Comparison of ENCODE assay signal across 8 mouse cellular contexts in the genomic region with DNA sequence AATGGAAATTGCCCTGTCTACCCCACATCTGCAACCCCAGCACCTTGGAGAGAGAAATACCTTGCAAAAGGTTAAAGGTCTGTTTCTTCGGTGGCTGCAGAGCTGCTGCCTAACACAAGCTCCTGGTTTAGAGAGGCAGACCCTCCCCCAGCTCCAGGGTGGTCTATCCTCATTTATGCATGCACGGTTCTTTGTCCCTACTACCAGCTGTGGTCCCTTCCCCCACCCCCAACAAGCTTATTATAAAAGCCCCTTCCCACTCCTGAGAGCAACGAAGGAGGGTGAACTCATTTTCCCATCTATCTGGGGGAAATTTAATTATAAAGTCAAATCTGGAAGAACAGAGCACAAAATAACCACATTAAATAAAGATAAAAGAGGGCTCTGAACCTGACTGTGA. TPM values are rescaled to one million over a fixed set of nuclear protein-coding genes. Genes with fewer than 3 reads are reported as not detected.
DNase-seq lines count a peak whose midpoint lies in the region; ATAC-seq lines count a peak whose summit lies in the region.

TSS of gene Pxylp1 (minus strand) at position 124 of the 400 bp plus-strand sequence.

- H3K27me3 ChIP-seq in kidney, embryonic 14.5 days (ENCODE audit: control insufficient read depth, insufficient read depth, low read length): peaks cover 13% of the 10 kb centered on the region; the same call in 1 of the 2 replicates
- peaks cover 2% of the 10 kb centered on the region; the same call in 1 of the 2 replicates for H3K27me3 ChIP-seq in forebrain, embryonic 11.5 days (ENCODE audit: control insufficient read depth, insufficient read depth, low read length)
- H3K27me3 ChIP-seq in hindbrain, embryonic 13.5 days: no peaks in the 10 kb centered on the region

- H3K4me3 ChIP-seq in kidney, embryonic 14.5 days (ENCODE audit: low read length): no peak within 1 kb of the TSS
- H3K4me3 ChIP-seq in forebrain, embryonic 11.5 days (ENCODE audit: low read depth, low read length): no peak within 1 kb of the TSS
- H3K4me3 ChIP-seq in hindbrain, embryonic 13.5 days: no peak within 1 kb of the TSS

- H3K9ac ChIP-seq in kidney, embryonic 14.5 days (ENCODE audit: low read depth, low read length): no peak within 1 kb of the TSS
- H3K9ac ChIP-seq in forebrain, embryonic 11.5 days (ENCODE audit: low read length): no peak within 1 kb of the TSS; the same call in 1 of the 2 replicates
- H3K9ac ChIP-seq in hindbrain, embryonic 13.5 days: peak within 1 kb of the TSS; percentile 24; the same call in 1 of the 2 replicates

- 16% methylated on average over 3 of the region's 3 CpGs for WGBS in kidney, embryonic 14.5 days
- WGBS in forebrain, embryonic 11.5 days: 2% methylated on average over 3 of the region's 3 CpGs
- WGBS in hindbrain, embryonic 13.5 days: 3% methylated on average over 3 of the region's 3 CpGs

- no peaks in the 10 kb centered on the region; the same call in none of the 2 replicates for H3K9me3 ChIP-seq in kidney, embryonic 14.5 days (ENCODE audit: control insufficient read depth, low read length)
- H3K9me3 ChIP-seq in forebrain, embryonic 11.5 days (ENCODE audit: control insufficient read depth, low read length): no peaks in the 10 kb centered on the region; the same call in 1 of the 2 replicates
- H3K9me3 ChIP-seq in hindbrain, embryonic 13.5 days: no peaks in the 10 kb centered on the region

- H3K27ac ChIP-seq in kidney, embryonic 14.5 days (ENCODE audit: low read depth, low read length): no peak within 1 kb of the TSS
- 0 out of 2 replicates have a peak within 1 kb of the TSS, but pooled peaks have one; percentile 12 for H3K27ac ChIP-seq in forebrain, embryonic 11.5 days (ENCODE audit: low read depth, low read length)
- peak within 1 kb of the TSS; percentile 87 for H3K27ac ChIP-seq in hindbrain, embryonic 13.5 days

- no peak within 1 kb of the TSS for H3K4me2 ChIP-seq in kidney, embryonic 14.5 days (replicated peaks; ENCODE audit: low read depth, low read length)
- no peak within 1 kb of the TSS for H3K4me2 ChIP-seq in forebrain, embryonic 11.5 days (ENCODE audit: low read depth, low read length, severe bottlenecking)
- peak within 1 kb of the TSS; percentile 18 for H3K4me2 ChIP-seq in hindbrain, embryonic 13.5 days

- peaks cover 10% of the 10 kb centered on the region; the same call in 1 of the 2 replicates for H3K4me1 ChIP-seq in kidney, embryonic 14.5 days (ENCODE audit: control insufficient read depth, insufficient read depth, low read length)
- peaks cover 17% of the 10 kb centered on the region; the same call in 1 of the 2 replicates for H3K4me1 ChIP-seq in forebrain, embryonic 11.5 days (replicated peaks; ENCODE audit: control insufficient read depth, insufficient read depth, low read length)
- H3K4me1 ChIP-seq in hindbrain, embryonic 13.5 days (replicated peaks): peaks cover 56% of the 10 kb centered on the region

- no peaks in the 10 kb centered on the region for H3K36me3 ChIP-seq in kidney, embryonic 14.5 days (ENCODE audit: control insufficient read depth, insufficient read depth, low read length)
- H3K36me3 ChIP-seq in forebrain, embryonic 11.5 days (ENCODE audit: control insufficient read depth, insufficient read depth, low read length): no peaks in the 10 kb centered on the region
- H3K36me3 ChIP-seq in hindbrain, embryonic 13.5 days: no peaks in the 10 kb centered on the region

- no peak for ATAC-seq in kidney, embryonic 14.5 days (ENCODE audit: low FRiP score, low TSS enrichment)
- peak; percentile 47 for ATAC-seq in forebrain, embryonic 11.5 days (replicated peaks; ENCODE audit: low FRiP score)
- no peak for ATAC-seq in hindbrain, embryonic 13.5 days (ENCODE audit: low FRiP score)
- ATAC-seq in megakaryocyte progenitor cell, adult 5-6 weeks (replicated peaks; ENCODE audit: poor library complexity): no peak

- DNase-seq in kidney, adult 8-10 months: no peak
- peak; percentile 75 for DNase-seq in forebrain, embryonic 11.5 days (ENCODE audit: low spot score)
- no peak for DNase-seq in right cerebral cortex, postnatal 10 days (ENCODE audit: low spot score in 2 of 2)
- DNase-seq in gastrocnemius, postnatal 25 days: no peak
- no peak for DNase-seq in cerebellum, postnatal 14 days

RNA-seq across cellular contexts. Expression of gene Pxylp1, which starts in this region (rescaled TPM):
- polyA plus RNA-seq in kidney, embryonic 14.5 days (2014; fragmentation: Nextera tagmentation; extraction: Ambion mirVana): 10.6 and 19.3 TPM in 2 replicates
- 34.0 and 39.0 TPM in 2 replicates for polyA plus RNA-seq in forebrain, embryonic 11.5 days (2014; fragmentation: Nextera tagmentation; extraction: Ambion mirVana)
- 55.7 and 57.4 TPM in 2 replicates for polyA plus RNA-seq in hindbrain, embryonic 13.5 days (2015; fragmentation: Nextera tagmentation; extraction: Ambion mirVana)
- 68.2 and 90.6 TPM in 2 replicates for total RNA-seq in megakaryocyte progenitor cell, adult 5-6 weeks (2015)
- total RNA-seq in megakaryocyte progenitor cell, adult 5-6 weeks (2017): 77.9 and 88.5 TPM in 2 replicates
- 1 to 10 TPM; 1.7 to 1.8 TPM for total RNA-seq in gastrocnemius, postnatal 25 days (2021)

Comparison
In these comparisons a context has a peak if more than half of its experiments do, and no peak if none do; other contexts are left out.
1. RNA of gene Pxylp1 (total RNA-seq): 68.2 to 90.6 TPM in megakaryocyte progenitor cell, adult 5-6 weeks; 1.7 to 1.8 TPM in gastrocnemius, postnatal 25 days; every median in the first group is over 10 times any median in the second.